Mouse (Mus musculus) right cerebral cortex, postnatal 25 days (tissue): ENCODE results near the gene Rad9a.
A peak's percentile ranks its signal among the peaks of the same experiment; 100 is the strongest.

Experiments
- DNase-seq: peaks from one replicate; pipeline ENCODE4 v3.0.0; 2022

Rad9a gene

GRCm38 (mm10) chr19:4192251-4192985 lies 9.0 kb downstream of the Rad9a start:
- DNase-seq = no peak

GRCm38 (mm10) chr19:4191528-4192250 lies 9.8 kb downstream of the Rad9a start, which contains the start of gene Ppp1ca:
Gene Ppp1ca (plus strand): TSS chr19:4192065.
- peak; percentile 92 for DNase-seq

- DNase-seq = no peak
These were observed 10.6 kb downstream of the Rad9a start, which contains the start of gene Tbc1d10c for GRCm38 (mm10) chr19:4190831-4191334. Gene Tbc1d10c (minus strand): TSS chr19:4191284.

GRCm38 (mm10) chr19:4189051-4189620 lies 12.3 kb downstream of the Rad9a start:
- DNase-seq = no peak

GRCm38 (mm10) chr19:4187303-4187702 lies 14.2 kb downstream of the Rad9a start:
- DNase-seq = no peak

- DNase-seq = no peak
These were observed 16.2 kb downstream of the Rad9a start for GRCm38 (mm10) chr19:4184976-4185975.

GRCm38 (mm10) chr19:4183689-4184088 lies 17.8 kb downstream of the Rad9a start:
- no peak for DNase-seq

- DNase-seq = peak; percentile 77
These were observed 19.6 kb downstream of the Rad9a start for GRCm38 (mm10) chr19:4181892-4182291.

GRCm38 (mm10) chr19:4180411-4180810 lies 21.1 kb downstream of the Rad9a start:
- DNase-seq = no peak

- DNase-seq = no peak
These were observed 26.0 kb downstream of the Rad9a start, which contains the start of gene Carns1 for GRCm38 (mm10) chr19:4175368-4175947. Gene Carns1 (minus strand): TSS chr19:4175479.

GRCm38 (mm10) chr19:4172925-4173324 lies 28.5 kb downstream of the Rad9a start:
- no peak for DNase-seq

- no peak for DNase-seq
These were observed 29.8 kb downstream of the Rad9a start for GRCm38 (mm10) chr19:4171393-4172290.

- no peak for DNase-seq
These were observed 30.6 kb downstream of the Rad9a start for GRCm38 (mm10) chr19:4170723-4171392.

GRCm38 (mm10) chr19:4169810-4170209 lies 31.7 kb downstream of the Rad9a start:
- no peak for DNase-seq

- DNase-seq = peak; percentile 100
These were observed 32.1 kb downstream of the Rad9a start for GRCm38 (mm10) chr19:4169378-4169784.

GRCm38 (mm10) chr19:4166678-4167476 lies 34.6 kb downstream of the Rad9a start:
- no peak for DNase-seq

- no peak for DNase-seq
These were observed 36.7 kb downstream of the Rad9a start for GRCm38 (mm10) chr19:4164721-4165120.

- no peak for DNase-seq
These were observed 37.4 kb downstream of the Rad9a start for GRCm38 (mm10) chr19:4164100-4164499.

- no peak for DNase-seq
These were observed 37.9 kb downstream of the Rad9a start for GRCm38 (mm10) chr19:4163543-4163887.
